In genomic region chr4:139088982-139089671, GRCm38 (mm10) we compare ENCODE assay signal across 24 mouse cellular contexts. TPM values are rescaled to one million over a fixed set of nuclear protein-coding genes. Genes with fewer than 3 reads are reported as not detected.
A peak's percentile ranks its signal among the peaks of the same experiment; 100 is the strongest.
DNase-seq lines count a peak whose midpoint lies in the region; ATAC-seq and TF ChIP-seq lines count a peak whose summit lies in the region.
"Had no signal": no experiment of that assay in that cellular context is flagged by ENCODE, and none has a peak within 500 bp of the region (broad histone marks: within the 10 kb centered on the region; RNA-seq: fewer than 3 reads in every experiment).

No protein-coding gene starts in this region.

- 64% methylated on average over 9 of the region's 9 CpGs for WGBS in forebrain, embryonic 13.5 days
- 68% methylated on average over 9 of the region's 9 CpGs for WGBS in forebrain, embryonic 15.5 days
- 54% methylated on average over 9 of the region's 9 CpGs for WGBS in lung, postnatal 0 days

- TF ChIP-seq EP300 in lung, postnatal 0 days (IDR thresholded peaks at IDR 0.05) = no peak

- H3K9me3 ChIP-seq in forebrain, embryonic 13.5 days (replicated peaks) = no peaks in the 10 kb centered on the region
- no peaks in the 10 kb centered on the region for H3K9me3 ChIP-seq in forebrain, embryonic 15.5 days
- no peaks in the 10 kb centered on the region for H3K9me3 ChIP-seq in lung, postnatal 0 days (ENCODE audit: low read length)
- H3K9me3 ChIP-seq: forebrain, embryonic 10.5 days; neural tube, embryonic 12.5 days had no signal

- H3K4me3 ChIP-seq in forebrain, embryonic 13.5 days = no peak overlapping the region
- H3K4me3 ChIP-seq in forebrain, embryonic 15.5 days = no peak overlapping the region
- H3K4me3 ChIP-seq in lung, postnatal 0 days (ENCODE audit: low read depth, low read length) = no peak overlapping the region
- H3K4me3 ChIP-seq in myocyte = no peak overlapping the region
- H3K4me3 ChIP-seq: forebrain, embryonic 10.5 days; megakaryocyte, embryonic 14.5 days; neural tube, embryonic 12.5 days had no signal

- H3K36me3 ChIP-seq in forebrain, embryonic 13.5 days (ENCODE audit: poor library complexity, severe bottlenecking) = no peaks in the 10 kb centered on the region
- H3K36me3 ChIP-seq in forebrain, embryonic 15.5 days = no peaks in the 10 kb centered on the region
- H3K36me3 ChIP-seq in lung, postnatal 0 days (ENCODE audit: insufficient read depth, low read length) = no peaks in the 10 kb centered on the region
- no peaks in the 10 kb centered on the region for H3K36me3 ChIP-seq in myocyte (ENCODE audit: control insufficient read depth, insufficient read depth)
- H3K36me3 ChIP-seq: forebrain, embryonic 10.5 days; neural tube, embryonic 12.5 days had no signal

- no peak overlapping the region for H3K27ac ChIP-seq in forebrain, embryonic 13.5 days
- H3K27ac ChIP-seq in forebrain, embryonic 15.5 days (replicated peaks) = no peak overlapping the region
- no peak overlapping the region for H3K27ac ChIP-seq in lung, postnatal 0 days (ENCODE audit: low read length)
- H3K27ac ChIP-seq: forebrain, embryonic 10.5 days; neural tube, embryonic 12.5 days had no signal

- peaks cover 27% of the 10 kb centered on the region for H3K4me1 ChIP-seq in forebrain, embryonic 13.5 days
- peaks cover 20% of the 10 kb centered on the region for H3K4me1 ChIP-seq in forebrain, embryonic 15.5 days
- peaks cover 4% of the 10 kb centered on the region; the same call in 1 of the 2 replicates for H3K4me1 ChIP-seq in lung, postnatal 0 days (ENCODE audit: insufficient read depth, low read depth, low read length)

- H3K27me3 ChIP-seq in forebrain, embryonic 13.5 days = peaks cover 72% of the 10 kb centered on the region
- H3K27me3 ChIP-seq in forebrain, embryonic 15.5 days = peaks cover 41% of the 10 kb centered on the region
- H3K27me3 ChIP-seq in lung, postnatal 0 days (replicated peaks; ENCODE audit: insufficient read depth, low read length) = no peaks in the 10 kb centered on the region
- no peaks in the 10 kb centered on the region for H3K27me3 ChIP-seq in myocyte (ENCODE audit: control insufficient read depth, insufficient read depth, insufficient read length)
- H3K27me3 ChIP-seq: CH12.LX had no signal

- H3K9ac ChIP-seq in forebrain, embryonic 13.5 days = 0 out of 2 replicates have a peak overlapping the region, but pooled peaks have one; percentile 12
- no peak overlapping the region for H3K9ac ChIP-seq in forebrain, embryonic 15.5 days (replicated peaks)
- no peak overlapping the region for H3K9ac ChIP-seq in lung, postnatal 0 days (replicated peaks; ENCODE audit: low read depth)
- H3K9ac ChIP-seq: neural tube, embryonic 12.5 days had no signal

- no peak for TF ChIP-seq POLR2A in myocyte (IDR thresholded peaks at IDR 0.05; ENCODE audit: insufficient read length, low read depth)

- peak; percentile 39 for DNase-seq in lung, postnatal 36 days
- no peak for DNase-seq in lung, postnatal 0 days (ENCODE audit: low spot score)
- peak; percentile 35 for DNase-seq in kidney, adult 9 months
- DNase-seq in adrenal gland, postnatal 25 days = no peak
- no peak for DNase-seq in cerebellum, adult 11-12 months
- DNase-seq: adrenal gland, postnatal 10 days; cerebellum, adult 18-20 months; cerebellum, postnatal 36 days; gastrocnemius, postnatal 25 days; lung, postnatal 10 days; retina, postnatal 1 day; thymus, adult 2 months had no signal

- no peaks in the 10 kb centered on the region for H3K79me2 ChIP-seq in myocyte (ENCODE audit: control insufficient read depth, insufficient read depth)

- H3K4me2 ChIP-seq in forebrain, embryonic 13.5 days = no peak overlapping the region
- no peak overlapping the region for H3K4me2 ChIP-seq in forebrain, embryonic 15.5 days (replicated peaks)
- H3K4me2 ChIP-seq in lung, postnatal 0 days (replicated peaks; ENCODE audit: low read depth, low read length) = no peak overlapping the region
- no peak overlapping the region for H3K4me2 ChIP-seq in myocyte (ENCODE audit: low read depth)
- H3K4me2 ChIP-seq: liver, embryonic 11.5 days; neural tube, embryonic 12.5 days had no signal

- no peak for TF ChIP-seq CTCF in lung, postnatal 0 days (IDR thresholded peaks at IDR 0.05)

- H3ac ChIP-seq in myocyte (ENCODE audit: control insufficient read depth, insufficient read length) = no peak overlapping the region

- no peak for ATAC-seq in forebrain, embryonic 13.5 days
- ATAC-seq in forebrain, embryonic 15.5 days (replicated peaks) = no peak
- ATAC-seq in lung, postnatal 0 days = no peak
- ATAC-seq: inflammation-experienced regulatory T-cells, adult 6 months had no signal

TF ChIP-seq in myocyte, 11 proteins besides CTCF, POLR2A, EP300 and RAD21:
- TF ChIP-seq SRF (IDR thresholded peaks at IDR 0.05; ENCODE audit: control insufficient read depth, insufficient read length, low read depth) (no peak), MYOG (IDR thresholded peaks at IDR 0.05; ENCODE audit: control insufficient read depth in 1 of 3, insufficient read depth in 1 of 3, insufficient read length in 2 of 3, low read depth in 2 of 3) (peak in 1 of 3 experiments; percentile 50), MYOD1 (IDR thresholded peaks at IDR 0.05; ENCODE audit: control insufficient read depth in 1 of 3, insufficient read length in 2 of 3, low read depth in 2 of 3) (peak in 2 of 3 experiments; percentile 15 to 28), POLR2AphosphoS2 (IDR thresholded peaks at IDR 0.05; ENCODE audit: insufficient read length, low read depth) (no peak), CEBPB (IDR thresholded peaks at IDR 0.05; ENCODE audit: insufficient read depth, poor library complexity, severe bottlenecking) (no peak), REST (IDR thresholded peaks at IDR 0.05; ENCODE audit: insufficient read depth, insufficient read length) (no peak)

RNA-seq across cellular contexts. Expression of gene Nbl1, which starts 3.7 kb away (rescaled TPM):
- polyA plus RNA-seq in forebrain, embryonic 13.5 days (2015; fragmentation: Nextera tagmentation; extraction: Ambion mirVana) = 12.5 and 17.1 TPM in 2 replicates
- polyA plus RNA-seq in forebrain, embryonic 15.5 days (2015; fragmentation: Nextera tagmentation; extraction: Ambion mirVana) = 23.5 and 24.6 TPM in 2 replicates
- polyA plus RNA-seq in lung, postnatal 0 days (2015; fragmentation: Nextera tagmentation; extraction: Ambion mirVana) = 141 and 151 TPM in 2 replicates
- polyA plus RNA-seq in myocyte (2012; fragmentation: generic; extraction: Trizol) = 42.2 TPM
- 20.3 and 21.4 TPM in 2 replicates for total RNA-seq in adrenal gland, postnatal 25 days (2021)

RNA-seq across cellular contexts. Expression of gene Htr6, which starts 13.8 kb away (rescaled TPM):
- polyA plus RNA-seq in forebrain, embryonic 13.5 days (2015; fragmentation: Nextera tagmentation; extraction: Ambion mirVana) = 0.11 and 0.18 TPM in 2 replicates
- polyA plus RNA-seq in forebrain, embryonic 15.5 days (2015; fragmentation: Nextera tagmentation; extraction: Ambion mirVana) = 0.28 and 0.37 TPM in 2 replicates
- not detected in 2 replicates for polyA plus RNA-seq in lung, postnatal 0 days (2015; fragmentation: Nextera tagmentation; extraction: Ambion mirVana)
- polyA plus RNA-seq in myocyte (2012; fragmentation: generic; extraction: Trizol) = 0.08 TPM
- total RNA-seq in adrenal gland, postnatal 25 days (2021) = 0.33 and 0.52 TPM in 2 replicates
- total RNA-seq: CH12.LX; gastrocnemius, postnatal 25 days; heart, adult 8-10 months had no signal
- polyA plus RNA-seq: heart, embryonic 16.5 days; hindbrain, embryonic 11.5 days; inflammation-experienced regulatory T-cells, adult 6 months; liver, embryonic 11.5 days; neural tube, embryonic 12.5 days; thymus, adult 2 months had no signal

RNA-seq across cellular contexts. Expression of gene Minos1, which starts 41.8 kb away (rescaled TPM):
- polyA plus RNA-seq in forebrain, embryonic 13.5 days (2015; fragmentation: Nextera tagmentation; extraction: Ambion mirVana) = 429 and 523 TPM in 2 replicates
- polyA plus RNA-seq in forebrain, embryonic 15.5 days (2015; fragmentation: Nextera tagmentation; extraction: Ambion mirVana) = 390 and 438 TPM in 2 replicates
- 474 and 487 TPM in 2 replicates for polyA plus RNA-seq in lung, postnatal 0 days (2015; fragmentation: Nextera tagmentation; extraction: Ambion mirVana)
- polyA plus RNA-seq in myocyte (2012; fragmentation: generic; extraction: Trizol) = 247 TPM
- 347 and 389 TPM in 2 replicates for total RNA-seq in adrenal gland, postnatal 25 days (2021)

Comparison
In these comparisons a context has a peak if more than half of its experiments do, and no peak if none do; other contexts are left out.
1. DNase-seq: peak in lung, postnatal 36 days (single experiment) and kidney, adult 9 months (single experiment); none in lung, postnatal 0 days (single experiment), adrenal gland, postnatal 25 days (single experiment) and cerebellum, adult 11-12 months (single experiment).